Mouse (Mus musculus): ENCODE data around the gene Gm49486. TPM values are rescaled to one million over a fixed set of nuclear protein-coding genes. Genes with fewer than 3 reads are reported as not detected.

Gene Gm49486
- total and polyA plus RNA-seq, 3 experiments, result 0.11 TPM; not detected in 2

DNA sequence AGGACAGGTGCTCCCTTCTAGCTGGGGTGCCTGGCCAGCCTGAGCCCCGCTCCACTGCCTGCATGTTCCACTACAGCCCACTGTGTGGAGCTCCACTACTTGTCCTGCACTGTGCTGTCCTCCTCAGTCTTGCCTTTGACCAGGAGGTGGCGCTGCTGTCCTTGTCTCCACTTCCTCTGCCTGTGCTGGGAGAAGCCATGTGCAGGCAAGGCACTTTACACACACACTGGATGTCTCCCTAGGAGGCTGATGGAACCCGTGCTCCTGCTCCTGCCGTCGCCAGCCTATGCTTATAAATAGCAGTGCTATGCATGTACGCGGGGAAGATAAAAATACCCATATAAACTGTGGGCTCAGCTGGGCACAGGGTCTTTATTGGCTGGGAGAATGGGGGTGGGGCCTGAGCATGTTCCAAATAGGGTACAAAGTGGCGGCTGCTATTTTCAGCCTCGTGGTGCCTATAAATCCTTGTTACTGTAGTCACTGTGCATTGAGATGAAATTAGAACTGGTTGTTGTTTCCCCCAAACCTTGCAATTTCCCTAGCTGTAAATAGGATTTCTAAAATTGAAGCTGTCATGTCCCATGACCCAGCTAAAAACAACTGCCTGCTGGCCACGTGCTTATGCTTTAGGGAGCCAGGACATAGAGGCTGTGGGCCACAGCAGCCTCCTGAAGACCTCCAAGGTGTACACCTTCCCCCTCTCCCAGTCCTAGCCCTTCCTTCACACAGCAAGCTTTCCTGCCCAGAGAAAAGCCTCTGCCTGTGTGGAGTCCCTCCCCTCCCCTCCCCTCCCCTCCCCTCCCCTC is 14.2 kb downstream of the Gm49486 start:
- DNase-seq (ENCODE audit: low spot score), result peak; percentile 78
- TF ChIP-seq GATA1 (IDR thresholded peaks at IDR 0.05; ENCODE audit: borderline replicate concordance, low read length), result no peak
- peak; percentile 94 for TF ChIP-seq CTCF (IDR thresholded peaks at IDR 0.05; ENCODE audit: low read depth, low read length)
- no peak for TF ChIP-seq POLR2AphosphoS5 (IDR thresholded peaks at IDR 0.05; ENCODE audit: insufficient replicate concordance, low read depth, low read length)
- no peak for TF ChIP-seq TAL1 (conservative IDR thresholded peaks at IDR 0.05; ENCODE audit: low read depth, low read length)
- Histone ChIP-seq H3K4me1 (ENCODE audit: insufficient read depth, low read depth, low read length) (peaks cover 16% of the 10 kb centered on the region), H3K27me3 (ENCODE audit: insufficient read depth, low read length) (no peaks in the 10 kb centered on the region), H3K36me3 (replicated peaks) (peaks cover 96% of the 10 kb centered on the region), H3K9me3 (replicated peaks) (0 out of 2 replicates have a peak, but pooled peaks cover 2% of the 10 kb centered on the region), H3K4me3 (ENCODE audit: low read depth, low read length) (no peak overlapping the region)
- peak; percentile 84 for ATAC-seq (ENCODE audit: extremely low read depth, insufficient number of reproducible peaks, low FRiP score, poor library complexity, severe bottlenecking)

DNA sequence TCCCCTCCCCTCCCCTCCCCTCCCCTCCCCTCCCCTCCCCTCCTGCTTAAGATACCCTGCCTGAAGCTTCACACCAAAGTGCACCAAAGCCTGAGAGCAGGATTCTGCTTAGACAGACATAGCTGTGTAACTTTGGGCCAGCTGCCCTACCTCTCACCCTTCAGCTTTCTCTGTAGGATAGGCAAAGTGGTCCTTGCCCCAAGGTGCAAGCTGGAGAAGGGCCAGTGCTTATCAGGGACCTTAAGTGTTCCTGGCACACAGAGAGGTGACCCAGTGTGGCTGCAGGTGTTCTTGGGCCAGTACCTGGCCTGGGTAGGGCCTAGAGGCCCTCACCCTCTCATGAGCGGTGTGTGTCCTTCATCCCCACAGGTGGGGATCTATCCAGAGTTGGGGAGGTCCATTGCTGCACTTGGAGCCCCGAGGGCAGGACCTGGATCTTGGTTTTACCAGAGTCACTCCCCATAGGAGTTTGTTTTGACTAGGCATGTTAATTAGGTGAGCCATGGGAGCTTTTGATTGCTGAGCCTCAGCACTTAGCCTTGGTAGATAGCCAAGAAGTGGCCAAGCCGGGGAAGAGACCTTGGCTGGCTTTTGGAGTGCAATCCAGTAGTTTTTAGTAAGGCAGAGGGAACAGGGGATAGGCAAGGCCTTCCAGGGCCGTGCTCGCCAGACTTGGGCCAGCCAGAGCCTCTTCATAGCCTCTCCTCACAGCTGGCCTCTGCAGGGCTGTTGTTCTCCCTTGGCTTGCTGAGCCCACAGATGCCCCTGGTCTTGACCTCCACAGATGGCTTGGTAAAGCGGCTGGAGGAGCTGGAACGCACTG is 15.1 kb downstream of the Gm49486 start:
- Histone ChIP-seq H3K4me3 (ENCODE audit: low read depth, low read length) (no peak overlapping the region), H3K36me3 (replicated peaks) (peaks cover 96% of the 10 kb centered on the region), H3K9me3 (replicated peaks) (0 out of 2 replicates have a peak, but pooled peaks cover 2% of the 10 kb centered on the region), H3K4me1 (ENCODE audit: insufficient read depth, low read depth, low read length) (peaks cover 16% of the 10 kb centered on the region), H3K27me3 (ENCODE audit: insufficient read depth, low read length) (no peaks in the 10 kb centered on the region)
- no peak for TF ChIP-seq CTCF (IDR thresholded peaks at IDR 0.05; ENCODE audit: low read depth, low read length)
- TF ChIP-seq POLR2AphosphoS5 (IDR thresholded peaks at IDR 0.05; ENCODE audit: insufficient replicate concordance, low read depth, low read length), result no peak
- TF ChIP-seq GATA2 (IDR thresholded peaks at IDR 0.05; ENCODE audit: borderline replicate concordance, low read depth, low read length), result no peak
- TF ChIP-seq TAL1 (conservative IDR thresholded peaks at IDR 0.05; ENCODE audit: low read depth, low read length), result no peak
- TF ChIP-seq GATA1 (IDR thresholded peaks at IDR 0.05; ENCODE audit: borderline replicate concordance, low read length), result no peak
- ATAC-seq (ENCODE audit: extremely low read depth, insufficient number of reproducible peaks, low FRiP score, poor library complexity, severe bottlenecking) (no peak), DNase-seq (ENCODE audit: low spot score) (no peak)

DNA sequence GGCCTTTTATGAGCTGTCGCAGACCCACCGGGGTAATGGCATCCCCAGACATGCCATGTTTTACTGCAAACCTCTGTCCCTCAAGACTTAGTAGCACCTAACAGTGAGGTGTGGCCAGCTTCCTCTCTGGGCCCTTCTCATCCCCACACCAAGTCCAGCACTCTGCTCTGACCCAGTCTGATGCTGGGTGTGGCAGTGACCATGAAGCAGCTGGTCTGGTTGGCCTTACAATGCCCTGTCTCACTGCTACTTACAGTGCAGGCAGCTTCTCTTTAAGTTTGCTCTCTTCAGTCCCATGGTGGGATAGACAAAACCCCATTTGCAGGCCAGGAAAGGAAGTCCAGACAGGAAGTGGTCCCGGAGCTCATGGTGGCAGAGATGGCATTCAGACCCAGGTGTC is 16.1 kb downstream of the Gm49486 start:
- TF ChIP-seq POLR2AphosphoS5 (IDR thresholded peaks at IDR 0.05; ENCODE audit: insufficient replicate concordance, low read depth, low read length) (no peak), TAL1 (conservative IDR thresholded peaks at IDR 0.05; ENCODE audit: low read depth, low read length) (no peak), GATA1 (IDR thresholded peaks at IDR 0.05; ENCODE audit: borderline replicate concordance, low read length) (no peak), CTCF (IDR thresholded peaks at IDR 0.05; ENCODE audit: low read depth, low read length) (no peak), GATA2 (IDR thresholded peaks at IDR 0.05; ENCODE audit: borderline replicate concordance, low read depth, low read length) (no peak)
- Histone ChIP-seq H3K36me3 (replicated peaks) (peaks cover 96% of the 10 kb centered on the region), H3K4me1 (ENCODE audit: insufficient read depth, low read depth, low read length) (peaks cover 16% of the 10 kb centered on the region), H3K27me3 (ENCODE audit: insufficient read depth, low read length) (no peaks in the 10 kb centered on the region), H3K9me3 (replicated peaks) (0 out of 2 replicates have a peak, but pooled peaks cover 2% of the 10 kb centered on the region), H3K4me3 (ENCODE audit: low read depth, low read length) (no peak overlapping the region)
- ATAC-seq (ENCODE audit: extremely low read depth, insufficient number of reproducible peaks, low FRiP score, poor library complexity, severe bottlenecking) (no peak), DNase-seq (ENCODE audit: low spot score) (no peak)

DNA sequence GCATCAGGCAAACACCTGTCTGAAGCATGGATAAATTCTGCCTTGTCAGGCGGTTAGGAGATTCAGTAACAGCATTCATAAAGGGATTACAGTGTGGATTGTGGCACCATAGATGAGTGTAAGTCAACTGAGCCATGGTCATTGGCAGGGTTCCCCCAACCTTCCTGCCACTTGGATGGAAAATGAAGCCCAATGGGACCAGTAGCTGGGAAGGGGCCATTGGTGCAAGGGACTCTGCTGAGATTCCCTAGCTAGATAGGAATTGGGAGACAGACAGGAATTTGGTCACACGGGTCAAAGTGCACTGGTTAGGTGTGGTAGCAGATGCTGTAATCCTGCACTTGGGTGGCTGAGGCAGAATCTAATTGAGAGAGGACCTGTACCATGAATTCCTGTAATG is 21.0 kb downstream of the Gm49486 start:
- Histone ChIP-seq H3K9me3 (replicated peaks) (peaks cover 3% of the 10 kb centered on the region; the same call in 1 of the 2 replicates), H3K36me3 (replicated peaks) (peaks cover 73% of the 10 kb centered on the region), H3K4me1 (ENCODE audit: insufficient read depth, low read depth, low read length) (no peaks in the 10 kb centered on the region), H3K4me3 (ENCODE audit: low read depth, low read length) (no peak overlapping the region), H3K27me3 (ENCODE audit: insufficient read depth, low read length) (peaks cover 6% of the 10 kb centered on the region)
- no peak for ATAC-seq (ENCODE audit: extremely low read depth, insufficient number of reproducible peaks, low FRiP score, poor library complexity, severe bottlenecking)
- no peak for DNase-seq (ENCODE audit: low spot score)
- no peak for TF ChIP-seq CTCF (IDR thresholded peaks at IDR 0.05; ENCODE audit: low read depth, low read length)
- no peak for TF ChIP-seq POLR2AphosphoS5 (IDR thresholded peaks at IDR 0.05; ENCODE audit: insufficient replicate concordance, low read depth, low read length)
- no peak for TF ChIP-seq GATA1 (IDR thresholded peaks at IDR 0.05; ENCODE audit: borderline replicate concordance, low read length)
- no peak for TF ChIP-seq TAL1 (conservative IDR thresholded peaks at IDR 0.05; ENCODE audit: low read depth, low read length)
- no peak for TF ChIP-seq GATA2 (IDR thresholded peaks at IDR 0.05; ENCODE audit: borderline replicate concordance, low read depth, low read length)

DNA sequence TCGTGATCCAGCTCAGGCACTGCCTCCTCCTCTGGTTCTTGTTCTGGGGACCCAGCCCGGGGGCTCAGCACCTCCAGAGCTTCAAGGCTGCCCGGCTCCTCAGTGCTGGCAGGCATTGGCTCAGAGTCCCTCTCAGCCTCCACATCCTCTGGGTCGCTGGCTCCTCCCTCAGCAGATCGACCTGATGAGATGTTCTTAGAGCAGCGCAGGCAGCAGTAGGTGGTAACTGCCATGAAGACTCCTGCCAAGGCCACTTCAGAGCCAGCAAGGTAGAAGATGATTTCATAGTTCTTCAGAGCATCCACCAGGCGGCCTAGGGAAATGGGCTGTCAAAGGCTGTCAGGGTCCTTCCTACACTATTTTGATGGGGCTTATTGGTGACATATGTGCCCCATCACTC is 22.0 kb downstream of the Gm49486 start:
- H3K4me1 ChIP-seq (ENCODE audit: insufficient read depth, low read depth, low read length), result no peaks in the 10 kb centered on the region
- H3K4me3 ChIP-seq (ENCODE audit: low read depth, low read length), result no peak overlapping the region
- peaks cover 63% of the 10 kb centered on the region for H3K36me3 ChIP-seq (replicated peaks)
- peaks cover 8% of the 10 kb centered on the region for H3K27me3 ChIP-seq (ENCODE audit: insufficient read depth, low read length)
- ATAC-seq (ENCODE audit: extremely low read depth, insufficient number of reproducible peaks, low FRiP score, poor library complexity, severe bottlenecking) (no peak), DNase-seq (ENCODE audit: low spot score) (no peak)
- TF ChIP-seq TAL1 (conservative IDR thresholded peaks at IDR 0.05; ENCODE audit: low read depth, low read length) (no peak), CTCF (IDR thresholded peaks at IDR 0.05; ENCODE audit: low read depth, low read length) (no peak), GATA1 (IDR thresholded peaks at IDR 0.05; ENCODE audit: borderline replicate concordance, low read length) (no peak), POLR2AphosphoS5 (IDR thresholded peaks at IDR 0.05; ENCODE audit: insufficient replicate concordance, low read depth, low read length) (no peak), GATA2 (IDR thresholded peaks at IDR 0.05; ENCODE audit: borderline replicate concordance, low read depth, low read length) (no peak)
- H3K9me3 ChIP-seq (replicated peaks), result peaks cover 3% of the 10 kb centered on the region; the same call in 1 of the 2 replicates

Measured in G1E (cell line).